Mouse (Mus musculus) urinary bladder, postnatal 14 days (tissue): Measurements from ENCODE around the gene Chd2.

Experiments used
- DNase-seq: peaks from one replicate; pipeline ENCODE4 v3.0.0; 2021; ENCODE audit warnings: low spot score

The Chd2 gene

GRCm38 (mm10) chr7:73441802-73442201, 99.8 kb downstream of the Chd2 start:
- no peak for DNase-seq

DNA sequence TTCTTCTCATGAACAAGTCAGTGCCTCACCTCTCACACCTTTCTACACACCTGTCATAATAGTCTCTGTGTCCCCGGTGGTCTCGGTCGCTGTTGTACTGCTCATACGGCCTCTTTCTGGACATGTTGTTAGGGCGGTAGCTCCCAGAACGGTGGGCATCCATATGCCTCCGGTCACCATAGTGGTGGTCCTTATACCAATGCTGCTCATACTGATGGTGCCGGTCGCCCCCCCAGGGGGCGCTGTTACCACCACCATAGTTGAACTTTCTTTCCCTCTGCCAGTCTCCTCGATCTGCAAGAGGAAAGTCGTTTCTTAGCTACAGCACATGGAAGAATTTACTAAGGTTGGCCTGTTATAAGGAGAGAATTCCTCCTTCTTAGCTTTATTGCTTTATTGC, 105.9 kb downstream of the Chd2 start:
- DNase-seq, result no peak

- no peak for DNase-seq
Measured at GRCm38 (mm10) chr7:73434336-73434677, 107.3 kb downstream of the Chd2 start.

DNA sequence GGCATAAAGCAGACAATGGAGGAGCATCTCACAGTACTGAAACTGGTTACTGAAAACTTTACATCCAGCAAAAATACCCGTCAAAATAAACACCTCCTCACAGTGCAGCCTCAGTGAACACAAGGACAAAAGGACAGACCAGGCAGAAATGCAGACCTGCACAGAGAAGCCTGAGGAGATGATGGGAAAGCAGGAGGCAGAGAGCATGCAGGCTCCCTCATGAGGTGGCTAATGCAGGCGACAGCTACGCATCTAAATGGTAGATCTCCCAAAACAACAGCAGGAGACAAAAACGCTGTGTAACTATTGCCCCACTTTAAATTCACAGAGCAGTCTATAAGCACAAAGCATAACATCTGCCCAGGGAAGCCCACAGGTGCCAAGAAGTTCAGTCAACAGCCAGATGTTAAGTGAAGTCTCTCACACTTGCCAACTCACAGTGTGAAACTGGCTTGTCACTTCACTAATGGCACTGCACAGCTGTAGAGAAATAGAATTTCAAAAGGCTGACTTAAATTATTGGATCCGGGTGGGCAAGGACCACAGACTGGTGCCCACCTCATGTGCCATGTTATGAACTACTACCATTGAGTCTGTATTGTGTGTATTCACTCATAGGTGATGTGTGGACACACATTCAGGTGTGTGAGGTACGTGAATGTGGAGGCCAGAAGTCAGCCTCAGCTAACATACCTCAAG, 107.8 kb downstream of the Chd2 start:
- no peak for DNase-seq

- DNase-seq, result no peak
Measured at GRCm38 (mm10) chr7:73428525-73428924, 113.1 kb downstream of the Chd2 start.

DNA sequence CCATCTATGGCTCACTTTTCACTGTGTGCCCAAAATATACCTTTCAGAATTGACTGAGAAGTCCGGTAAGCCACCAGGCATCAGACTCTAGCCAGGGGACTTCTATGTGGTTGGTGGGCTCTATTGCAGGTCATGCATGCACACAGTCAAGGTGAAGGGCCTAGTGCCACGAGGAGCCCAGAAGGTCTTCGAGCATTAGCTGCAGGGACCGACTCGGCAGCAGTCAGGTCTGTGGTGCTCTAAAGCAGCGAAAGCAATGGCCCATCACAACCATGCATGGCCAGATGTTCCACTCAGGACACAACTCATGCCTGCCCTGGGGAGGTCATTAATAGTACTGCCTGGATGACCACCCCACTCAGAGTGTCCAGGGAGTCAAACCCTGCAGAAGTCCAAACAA, 113.8 kb downstream of the Chd2 start:
- DNase-seq, result no peak

DNA sequence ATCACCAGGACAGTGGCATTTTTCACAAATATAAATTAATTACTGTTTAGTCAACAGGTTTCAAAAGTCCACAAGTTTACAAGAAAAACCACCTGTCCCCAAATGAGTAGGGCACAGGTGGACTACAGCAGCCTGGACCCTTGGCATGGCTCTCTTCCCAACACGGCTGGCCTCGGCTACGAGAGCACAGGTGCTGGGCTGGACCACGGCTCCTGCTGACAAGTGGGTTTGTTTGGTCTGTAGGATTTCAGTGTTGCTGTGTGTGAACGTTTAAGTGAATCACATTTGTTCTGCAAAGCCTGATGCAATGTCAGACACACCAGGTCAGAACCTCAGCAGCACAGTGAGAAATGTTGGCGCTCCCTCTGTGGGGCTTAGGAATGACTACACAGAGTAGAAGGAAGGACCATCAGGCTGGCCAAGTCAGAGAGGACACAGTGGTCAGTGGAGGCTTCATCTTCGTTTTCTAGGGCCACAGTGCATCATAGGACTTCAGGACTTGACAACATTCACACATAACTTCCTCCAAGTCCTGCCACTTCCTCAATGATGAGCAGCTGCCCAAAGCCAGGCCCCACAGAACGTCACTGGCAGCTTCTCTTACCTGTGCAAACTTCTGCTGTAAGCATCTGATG, 114.8 kb downstream of the Chd2 start:
- no peak for DNase-seq

DNA sequence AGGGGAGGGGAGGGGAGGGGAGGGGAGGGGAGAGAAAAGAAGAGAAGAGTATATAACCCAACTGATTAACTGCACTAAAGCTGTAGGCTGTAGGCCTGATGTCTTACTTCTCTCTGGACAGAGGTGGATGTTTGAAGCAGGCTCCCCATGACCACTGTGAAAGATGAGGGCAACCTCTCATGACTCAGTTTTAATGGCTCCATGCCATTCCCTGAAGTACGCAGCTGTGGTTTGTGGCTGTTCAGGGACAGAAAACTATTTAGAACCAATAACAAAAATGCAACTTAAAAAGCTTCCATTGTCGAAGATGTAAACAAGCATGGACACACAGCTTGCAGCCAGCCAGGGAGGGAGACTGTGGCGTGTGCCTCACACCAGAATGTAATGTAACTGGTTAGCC, 115.4 kb downstream of the Chd2 start:
- no peak for DNase-seq

DNA sequence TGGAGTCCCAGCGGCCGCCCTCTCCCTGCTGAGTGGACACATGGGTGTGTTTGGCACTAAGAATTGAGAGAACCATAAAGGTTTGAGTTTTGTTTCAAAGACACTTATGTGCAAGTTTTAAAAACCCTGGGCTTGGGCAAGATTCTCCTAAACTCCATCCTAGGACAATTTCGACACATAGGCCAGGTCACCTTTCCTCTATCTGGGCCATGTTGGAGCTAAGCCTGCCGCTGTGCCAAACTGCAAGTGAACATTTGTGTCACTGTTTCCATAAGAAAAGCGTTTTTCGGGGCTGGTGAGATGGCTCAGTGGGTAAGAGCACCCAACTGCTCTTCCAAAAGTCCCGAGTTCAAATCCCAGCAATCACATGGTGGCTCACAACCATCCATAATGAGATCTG, 116.2 kb downstream of the Chd2 start:
- DNase-seq, result no peak

DNA sequence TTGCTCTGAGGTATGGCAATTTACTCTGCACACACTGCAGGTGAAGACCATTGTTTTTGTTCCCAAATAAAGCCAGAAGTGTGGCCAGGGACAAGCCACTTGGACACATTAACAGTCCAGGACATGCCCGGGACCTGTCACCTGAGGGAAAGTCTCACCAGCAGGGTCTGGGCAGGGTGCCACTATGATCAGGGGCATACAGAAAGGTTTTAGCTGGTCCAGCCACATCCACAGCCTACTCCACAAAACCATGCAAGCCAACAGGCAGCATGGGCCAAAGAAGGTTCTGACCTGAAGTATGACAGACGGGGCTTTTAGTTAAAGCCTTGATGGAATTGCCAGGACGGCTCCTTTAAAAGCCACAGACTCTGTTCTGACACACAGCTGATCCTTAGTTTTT, 116.9 kb downstream of the Chd2 start:
- DNase-seq, result no peak

DNA sequence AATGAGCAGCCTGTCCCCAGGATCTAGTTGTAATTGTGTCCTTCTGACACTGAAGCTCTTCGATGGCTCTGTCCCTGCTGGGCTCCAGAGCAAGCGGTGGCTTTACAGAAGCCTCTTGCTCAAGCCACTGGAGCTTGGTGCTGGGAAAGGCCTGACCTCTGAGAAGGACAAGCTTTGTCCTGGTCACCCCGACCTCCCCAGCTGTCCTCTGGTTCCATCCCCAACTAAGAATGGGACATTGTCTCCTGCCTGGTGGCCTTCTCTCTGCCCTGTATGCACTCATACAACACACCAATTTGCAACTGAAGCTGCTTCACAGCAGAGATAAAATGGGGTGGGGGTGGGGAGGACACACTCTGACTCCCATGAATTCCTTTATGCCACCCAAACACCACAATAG, 117.4 kb downstream of the Chd2 start:
- no peak for DNase-seq

DNA sequence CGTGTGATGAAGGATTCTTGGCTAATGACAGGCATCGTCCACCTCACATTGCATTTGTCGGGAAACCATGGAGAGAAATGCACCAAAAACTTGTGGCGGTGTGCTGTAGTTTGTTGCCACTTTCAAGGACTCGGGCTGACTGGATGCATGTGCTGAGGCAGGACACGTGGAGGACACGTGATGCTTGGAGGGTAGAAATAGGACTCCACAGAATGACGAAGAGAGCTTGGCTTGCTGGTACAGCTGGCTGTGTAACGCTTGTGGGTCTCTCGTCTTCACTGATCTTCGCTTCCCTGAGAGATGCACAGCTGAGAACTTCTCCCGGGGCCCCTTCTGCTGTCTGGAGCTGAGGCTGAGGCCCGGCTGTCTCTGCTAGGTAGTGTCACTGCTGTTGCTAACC, 118.4 kb downstream of the Chd2 start:
- DNase-seq, result no peak

DNA sequence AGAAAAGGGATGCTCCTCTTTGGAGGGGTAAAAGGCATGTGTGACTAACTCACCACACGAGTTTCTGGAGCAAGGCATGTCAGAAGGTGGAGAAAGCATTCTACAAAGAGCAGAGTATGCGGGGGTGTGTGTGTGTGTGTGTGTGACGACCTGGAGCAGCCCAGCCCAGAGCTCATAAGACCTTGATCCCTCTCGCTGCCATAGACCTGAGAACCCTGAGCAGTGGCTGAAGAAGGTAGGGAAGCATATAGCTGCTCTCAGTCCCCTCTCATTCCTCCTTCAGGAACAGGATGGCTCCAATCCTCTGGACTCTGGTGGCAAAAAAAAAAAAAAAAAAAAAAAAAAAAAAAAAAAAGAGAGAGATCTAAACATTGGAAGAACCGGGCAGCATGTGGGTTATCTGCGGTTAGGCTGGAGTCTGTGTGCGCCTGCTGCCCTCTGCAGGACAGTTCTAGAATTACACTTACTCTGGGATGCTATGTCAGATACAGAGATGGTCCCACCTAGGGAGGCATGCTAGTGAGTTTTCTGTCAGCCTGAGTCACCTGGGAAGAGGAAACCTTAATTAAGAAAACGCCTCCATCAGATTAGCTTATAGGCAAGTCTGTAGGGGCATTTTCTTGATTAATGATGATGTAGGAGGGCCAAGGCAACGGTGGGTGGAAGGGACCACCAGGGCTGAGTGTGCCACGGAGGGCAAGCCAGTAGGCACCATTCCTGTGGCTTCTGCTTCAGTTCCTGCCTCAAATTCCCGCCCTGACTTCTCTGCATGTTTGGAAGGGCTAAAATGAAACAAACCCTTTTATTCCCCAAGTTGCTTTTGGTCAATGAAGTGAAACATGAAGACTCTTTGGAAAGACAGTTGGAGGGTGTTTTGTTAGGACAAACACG, 119.2 kb downstream of the Chd2 start:
- DNase-seq, result peak; percentile 77

DNA sequence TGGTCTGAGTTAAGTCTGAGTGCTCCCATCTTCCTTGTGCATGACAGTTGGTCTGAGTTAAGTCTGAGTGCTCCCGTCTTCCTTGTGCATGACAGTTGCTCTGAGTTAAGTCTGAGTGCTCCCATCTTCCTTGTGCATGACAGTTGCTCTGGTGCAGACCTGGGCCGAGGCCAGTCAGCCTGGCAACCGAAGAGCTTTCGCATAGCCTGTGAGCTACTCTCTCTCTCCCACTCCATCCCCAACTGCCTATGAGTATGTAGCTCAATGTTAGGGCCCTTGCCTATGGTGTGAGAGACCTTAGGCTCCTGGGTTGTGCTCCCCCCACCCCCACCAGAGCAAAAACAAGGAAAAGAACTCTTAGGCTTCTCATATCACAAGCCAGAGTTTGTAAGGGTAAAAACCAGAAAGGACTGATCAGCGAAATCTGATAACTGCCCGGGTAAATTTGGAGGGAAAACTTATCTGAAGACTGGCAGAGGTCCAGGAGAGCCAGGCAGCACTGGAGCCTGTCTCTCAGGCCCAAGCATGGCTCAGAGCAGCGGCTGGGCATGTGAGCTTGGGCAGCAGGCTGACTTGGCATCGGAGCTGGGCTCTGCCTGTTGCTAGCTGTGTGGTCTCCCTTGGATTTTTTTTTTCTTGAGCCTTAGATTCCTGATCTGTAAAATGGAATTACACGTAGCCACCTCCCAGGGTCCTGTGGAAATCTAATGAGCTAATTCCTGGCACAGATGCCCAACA, 120.2 kb downstream of the Chd2 start:
- no peak for DNase-seq

DNA sequence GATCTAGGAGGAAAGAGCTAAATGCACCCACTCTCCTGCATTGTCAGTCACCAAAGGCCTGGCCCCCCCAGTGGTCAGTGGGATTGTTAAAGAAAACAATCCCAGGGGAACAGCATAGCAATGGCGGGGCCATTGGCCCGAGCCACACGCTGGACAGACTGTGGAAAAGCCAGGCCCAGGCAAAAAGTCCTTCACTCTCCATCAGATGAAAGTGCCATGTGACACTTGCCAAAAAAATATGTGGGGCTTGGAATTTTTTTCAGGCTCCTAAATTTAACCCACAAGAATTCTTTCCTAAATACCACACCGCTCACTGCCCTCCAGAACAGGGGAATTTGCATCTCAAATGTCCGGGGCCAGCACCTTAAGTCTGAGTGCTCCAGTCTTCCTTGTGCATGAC, 120.8 kb downstream of the Chd2 start:
- no peak for DNase-seq

DNA sequence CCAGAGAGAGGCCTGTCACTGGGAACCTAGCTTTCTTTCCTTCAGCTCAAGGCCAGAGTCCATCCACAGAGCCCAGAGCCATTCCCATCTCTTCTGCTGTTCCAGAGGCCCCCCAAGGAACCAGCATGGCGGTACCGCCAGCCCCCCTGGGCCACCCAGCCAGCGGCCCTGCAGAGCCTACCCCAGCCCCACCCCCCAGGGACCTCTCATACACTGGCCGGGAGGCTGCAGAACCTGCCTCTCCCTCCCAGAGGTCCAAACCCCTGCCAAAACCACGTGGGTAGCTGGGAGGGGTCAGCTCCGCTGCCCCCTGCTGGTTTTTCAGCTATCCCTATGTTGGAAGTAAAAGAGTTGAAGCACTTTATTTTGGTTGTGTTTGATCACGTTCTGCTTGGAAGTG, 122.3 kb downstream of the Chd2 start:
- no peak for DNase-seq

- DNase-seq, result no peak
Measured at GRCm38 (mm10) chr7:73414192-73414591, 127.4 kb downstream of the Chd2 start.

- DNase-seq, result no peak
Measured at GRCm38 (mm10) chr7:73412419-73412818, 129.2 kb downstream of the Chd2 start.

DNA sequence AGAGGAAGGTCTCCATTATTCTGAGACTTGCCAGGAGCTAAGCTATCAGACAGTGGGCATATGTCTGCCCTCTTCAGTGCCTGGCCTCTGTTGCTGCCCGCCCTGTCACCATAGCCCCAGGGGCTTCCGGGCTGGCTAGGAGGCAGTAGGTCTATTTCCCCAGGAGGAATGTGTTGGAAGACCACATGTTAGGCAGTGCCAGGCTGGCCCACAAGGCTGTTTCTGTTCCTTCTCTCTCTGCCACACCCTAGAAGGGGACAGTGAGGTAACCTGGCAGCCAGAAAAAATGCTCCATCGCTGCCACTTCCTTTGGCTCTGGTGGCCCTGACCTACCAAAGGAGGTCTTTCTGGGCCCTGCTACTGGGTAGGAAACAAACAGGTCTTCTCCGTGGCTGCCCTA, 129.6 kb downstream of the Chd2 start:
- no peak for DNase-seq

DNA sequence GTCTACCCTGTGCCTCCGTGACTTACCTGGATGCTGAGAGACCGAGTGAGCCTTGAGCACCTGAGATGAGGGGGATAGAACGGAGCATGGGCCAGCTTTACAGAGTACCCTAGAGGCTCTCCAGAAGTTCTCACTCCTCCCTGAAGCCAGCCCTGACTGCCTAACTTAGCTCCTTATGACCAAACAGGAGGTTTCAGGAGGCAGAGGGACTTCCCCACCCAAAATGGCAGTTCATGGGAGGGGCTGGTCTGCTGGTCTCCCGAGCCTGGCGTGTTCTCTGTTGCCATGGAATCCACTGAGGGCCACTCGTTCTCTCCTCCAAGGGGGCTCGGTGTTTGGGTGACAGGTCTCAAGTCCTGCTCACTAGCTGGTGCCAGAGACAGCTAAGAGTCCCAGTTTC, 130.1 kb downstream of the Chd2 start:
- DNase-seq, result no peak

DNA sequence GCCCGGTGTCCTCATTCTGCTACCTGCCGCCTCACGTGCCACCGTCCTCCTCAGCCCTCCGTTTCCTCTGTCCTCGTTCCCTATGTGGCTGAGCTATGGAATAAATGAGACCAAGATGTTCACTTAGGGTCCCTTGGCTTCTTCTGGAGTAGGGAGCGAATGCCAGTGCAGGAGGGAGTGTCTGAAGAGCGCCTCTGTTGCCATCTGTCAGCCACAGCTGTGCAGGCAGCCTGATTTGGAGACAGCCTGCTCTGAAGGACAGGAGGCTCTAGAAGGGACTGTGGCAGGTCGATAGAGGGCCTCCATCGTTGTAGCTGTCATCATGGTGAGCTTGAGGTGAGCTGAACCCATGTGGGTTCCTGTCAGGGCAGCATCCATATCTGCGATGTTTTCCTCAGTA, 136.1 kb downstream of the Chd2 start:
- no peak for DNase-seq

- no peak for DNase-seq
Measured at GRCm38 (mm10) chr7:73403538-73403937, 138.1 kb downstream of the Chd2 start.

GRCm38 (mm10) chr7:73402671-73403070, 139.0 kb downstream of the Chd2 start:
- DNase-seq, result no peak
